Mouse (Mus musculus) limb, embryonic 12.5 days (tissue): ENCODE results near the gene Imp3. TPM values are rescaled to one million over a fixed set of nuclear protein-coding genes. Genes with fewer than 3 reads are reported as not detected.
A peak's percentile ranks its signal among the peaks of the same experiment; 100 is the strongest.
"Not testable (repeated sequence)": the region's sequence is repeated elsewhere in the genome, so short reads cannot be mapped to it uniquely, and the experiment has no call there.

Experiments
- ATAC-seq: fragments of 200-750 bp; cut with Nextera tagmentation; 2 replicates; pipeline ENCODE4 v1.8.0; 2017; ENCODE audit warnings: low read depth, moderate TSS enrichment; ENCODE audit not compliant: insufficient number of reproducible peaks, insufficient read depth, low FRiP score, low TSS enrichment
- H3K27ac ChIP-seq: fragments of 300-500 bp; sonication (generic); 2 replicates; pipeline ENCODE4 v1.5.1; 2016; ENCODE audit warnings: mild to moderate bottlenecking, moderate library complexity
- H3K27me3 ChIP-seq: fragments of 300-500 bp; sonication (generic); 2 replicates; pipeline ENCODE4 v1.6.1; 2016; ENCODE audit warnings: mild to moderate bottlenecking, moderate library complexity
- H3K36me3 ChIP-seq: fragments of 300-500 bp; sonication (generic); 2 replicates; pipeline ENCODE4 v1.6.1; 2016; ENCODE audit warnings: mild to moderate bottlenecking, moderate library complexity
- H3K4me1 ChIP-seq: fragments of 300-500 bp; sonication (generic); replicated peaks from 2 replicates; pipeline ENCODE4 v1.6.1; 2016
- H3K4me2 ChIP-seq: fragments of 300-500 bp; sonication (generic); 2 replicates; pipeline ENCODE4 v1.6.1; 2016; ENCODE audit warnings: mild to moderate bottlenecking, moderate library complexity
- H3K4me3 ChIP-seq: fragments of 300-500 bp; sonication (generic); replicated peaks from 2 replicates; pipeline ENCODE4 v1.5.1; 2016; ENCODE audit warnings: mild to moderate bottlenecking
- H3K9ac ChIP-seq: fragments of 300-500 bp; sonication (generic); replicated peaks from 2 replicates; pipeline ENCODE4 v1.6.1; 2016; ENCODE audit warnings: mild to moderate bottlenecking, moderate library complexity
- H3K9me3 ChIP-seq: fragments of 300-500 bp; sonication (generic); 2 replicates; pipeline ENCODE4 v1.6.1; 2016; ENCODE audit warnings: mild to moderate bottlenecking, moderate library complexity
- WGBS: fragments of 180-500 bp; shearing (Covaris S2); methylation state at CpG from one replicate; pipeline ENCODE4 v1.1.7; 2016; 5-methylcytosine and 5-hydroxymethylcytosine counted together
- polyA plus RNA-seq: library from polyadenylated mRNA; unstranded; fragments of >200 nt; fragmentation: Nextera tagmentation; extraction: Ambion mirVana; gene quantifications from 2 replicates; pipeline ENCODE4 v1.2.1, GENCODE M21; 2016

Gene Imp3
- polyA plus RNA-seq, 1 experiment from 2014 or later: 80.1 TPM

DNA sequence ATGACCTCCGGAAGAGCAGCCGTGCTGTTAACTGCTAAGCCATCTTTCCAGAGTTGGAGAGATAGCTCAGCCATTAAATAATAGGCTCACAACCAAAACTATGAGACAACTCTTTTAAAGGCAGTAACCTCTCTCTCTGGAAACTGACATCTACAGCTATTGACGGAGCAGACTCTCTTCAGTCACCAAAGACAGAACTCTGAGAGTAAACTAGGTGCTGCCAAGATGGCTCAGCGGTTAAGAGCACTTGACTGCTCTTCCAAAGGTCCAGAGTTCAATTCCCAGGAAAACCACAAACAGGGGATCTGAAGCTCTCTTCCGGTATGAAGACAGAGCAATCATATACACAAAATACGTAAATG, 433 bp upstream of the Imp3 start:
- H3K27me3 ChIP-seq: no peaks in the 10 kb centered on the region
- peaks cover 13% of the 10 kb centered on the region for H3K4me1 ChIP-seq
- peak overlapping the region; percentile 89 for H3K4me2 ChIP-seq
- H3K9me3 ChIP-seq: no peaks in the 10 kb centered on the region
- no peak overlapping the region for H3K9ac ChIP-seq
- peak overlapping the region; percentile 85 for H3K4me3 ChIP-seq
- 19% methylated on average over 6 of the region's 6 CpGs for WGBS
- no peak for ATAC-seq
- no peak overlapping the region for H3K27ac ChIP-seq
- peaks cover 6% of the 10 kb centered on the region; the same call in 1 of the 2 replicates for H3K36me3 ChIP-seq

DNA sequence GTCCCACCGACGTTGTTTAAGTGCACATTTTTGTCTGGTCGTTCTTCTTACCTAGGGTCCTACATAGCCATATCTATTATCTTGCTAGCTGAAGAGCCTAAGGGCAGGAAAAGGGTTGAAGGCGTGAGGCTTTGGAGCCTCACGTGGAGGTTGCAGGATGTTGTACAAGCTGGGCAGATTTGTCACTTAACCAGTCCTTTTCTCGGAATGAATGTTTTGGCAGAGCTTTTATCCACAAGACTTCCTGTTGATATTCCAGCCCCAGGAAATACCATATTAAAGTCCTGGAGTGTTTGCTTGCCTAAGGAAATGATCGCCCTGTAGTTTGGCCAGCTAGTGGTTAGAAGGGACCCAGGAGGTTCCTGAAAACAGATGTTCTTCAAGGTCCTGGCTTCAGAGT, 1.1 kb downstream of the Imp3 start:
- Histone ChIP-seq H3K36me3 (peaks cover 6% of the 10 kb centered on the region; the same call in 1 of the 2 replicates), H3K9me3 (no peaks in the 10 kb centered on the region), H3K27me3 (no peaks in the 10 kb centered on the region), H3K4me1 (peaks cover 13% of the 10 kb centered on the region), H3K27ac (peak overlapping the region; percentile 17; the same call in 1 of the 2 replicates), H3K4me3 (peak overlapping the region; percentile 85), H3K9ac (peak overlapping the region; percentile 85), H3K4me2 (peak overlapping the region; percentile 89)
- ATAC-seq: no peak
- under 1% methylated on average over 7 of the region's 7 CpGs for WGBS

GRCm38 (mm10) chr9:56947481-56947880, 10.2 kb downstream of the Imp3 start:
- not testable (repeated sequence) for H3K4me1 ChIP-seq, H3K4me2 ChIP-seq, H3K27ac ChIP-seq, H3K27me3 ChIP-seq, H3K9ac ChIP-seq, H3K9me3 ChIP-seq, H3K4me3 ChIP-seq, H3K36me3 ChIP-seq, ATAC-seq
- 31% methylated on average over 3 of the region's 3 CpGs for WGBS

DNA sequence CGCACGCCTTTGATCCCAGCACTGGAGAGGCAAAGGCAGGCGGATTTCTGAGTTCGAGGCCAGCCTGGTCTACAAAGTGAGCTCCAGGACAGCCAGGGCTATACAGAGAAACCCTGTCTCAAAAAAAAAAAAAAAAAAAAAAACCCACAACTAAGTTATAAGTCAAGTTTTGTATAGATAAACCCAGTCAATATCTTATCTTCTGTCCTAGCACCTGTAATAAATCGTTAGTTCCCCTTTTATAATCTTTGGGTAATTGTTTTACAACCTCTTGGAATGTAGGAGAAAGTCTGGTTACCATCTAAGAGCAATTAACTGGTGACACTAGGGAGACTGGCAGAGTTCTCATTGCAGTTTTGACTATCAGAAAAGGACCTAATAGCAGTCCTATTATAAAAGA, 11.4 kb downstream of the Imp3 start:
- ATAC-seq, H3K4me3 ChIP-seq, H3K9me3 ChIP-seq, H3K27me3 ChIP-seq, H3K27ac ChIP-seq, H3K4me2 ChIP-seq, H3K4me1 ChIP-seq, H3K9ac ChIP-seq, H3K36me3 ChIP-seq: not testable (repeated sequence)
- WGBS: 27% methylated on average over 5 of the region's 5 CpGs

DNA sequence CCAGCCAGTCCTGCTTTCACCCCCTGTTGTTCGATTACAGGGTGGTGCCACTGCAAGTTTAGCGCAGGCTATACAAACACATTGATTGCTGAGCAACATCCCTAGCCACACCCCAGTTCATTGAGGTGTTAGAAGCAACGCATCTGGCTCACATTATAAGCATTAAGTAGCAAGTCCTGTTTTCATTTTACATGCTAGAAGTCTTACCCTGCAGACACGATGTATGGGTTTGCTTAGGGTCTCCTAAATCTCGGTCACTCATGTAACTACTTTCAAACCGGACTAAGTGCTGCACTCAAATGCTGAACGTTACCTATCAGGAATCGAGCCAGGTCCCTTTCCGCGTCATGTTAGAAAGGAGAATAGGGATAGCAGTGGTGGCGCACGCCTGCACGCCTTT, 12.5 kb downstream of the Imp3 start:
- H3K4me2 ChIP-seq: peak overlapping the region; percentile 65
- H3K27ac ChIP-seq: peak overlapping the region; percentile 41; the same call in 1 of the 2 replicates

GRCm38 (mm10) chr9:56950414-56951400, 13.4 kb downstream of the Imp3 start, which contains the start of gene Snupn:
Gene Snupn (plus strand): TSS chr9:56950878.
- no peaks in the 10 kb centered on the region for H3K27me3 ChIP-seq
- no peaks in the 10 kb centered on the region for H3K9me3 ChIP-seq
- peak within 1 kb of the TSS; percentile 65 for H3K4me2 ChIP-seq
- H3K4me3 ChIP-seq: peak within 1 kb of the TSS; percentile 55
- H3K9ac ChIP-seq: peak within 1 kb of the TSS; percentile 70
- 0 out of 2 replicates have a peak, but pooled peaks cover 3% of the 10 kb centered on the region for H3K36me3 ChIP-seq
- H3K4me1 ChIP-seq: peaks cover 9% of the 10 kb centered on the region; the same call in 1 of the 2 replicates
- under 1% methylated on average over 50 of the region's 50 CpGs for WGBS
- H3K27ac ChIP-seq: peak within 1 kb of the TSS; percentile 91
- ATAC-seq: peak; percentile 98

More for the DNA sequence above, 12.5 kb downstream of the Imp3 start:
- Histone ChIP-seq H3K27me3 (no peaks in the 10 kb centered on the region), H3K4me3 (peak overlapping the region; percentile 55), H3K9me3 (no peaks in the 10 kb centered on the region), H3K9ac (peak overlapping the region; percentile 70; the same call in 1 of the 2 replicates), H3K36me3 (no peaks in the 10 kb centered on the region), H3K4me1 (peaks cover 9% of the 10 kb centered on the region; the same call in 1 of the 2 replicates)
- no peak for ATAC-seq
- 8% methylated on average over 13 of the region's 13 CpGs for WGBS

GRCm38 (mm10) chr9:56953562-56953961, 16.3 kb downstream of the Imp3 start:
- Histone ChIP-seq H3K4me1 (peaks cover 9% of the 10 kb centered on the region; the same call in 1 of the 2 replicates), H3K9ac (no peak overlapping the region), H3K27ac (no peak overlapping the region), H3K27me3 (no peaks in the 10 kb centered on the region), H3K36me3 (peaks cover 15% of the 10 kb centered on the region), H3K9me3 (no peaks in the 10 kb centered on the region), H3K4me2 (no peak overlapping the region), H3K4me3 (no peak overlapping the region)
- WGBS: 91% methylated on average over 1 of the region's 1 CpGs
- no peak for ATAC-seq

- peaks cover 34% of the 10 kb centered on the region for H3K36me3 ChIP-seq
- ATAC-seq: no peak
- H3K4me1 ChIP-seq: no peaks in the 10 kb centered on the region
- H3K4me2 ChIP-seq: no peak overlapping the region
- no peak overlapping the region for H3K4me3 ChIP-seq
- H3K27ac ChIP-seq: no peak overlapping the region
- no peaks in the 10 kb centered on the region for H3K9me3 ChIP-seq
- 52% methylated on average over 7 of the region's 7 CpGs for WGBS
- H3K27me3 ChIP-seq: no peaks in the 10 kb centered on the region
- H3K9ac ChIP-seq: no peak overlapping the region
Measured at GRCm38 (mm10) chr9:56956966-56957675, 19.8 kb downstream of the Imp3 start.

- H3K27ac ChIP-seq: no peak overlapping the region
- ATAC-seq: no peak
- H3K4me3 ChIP-seq: no peak overlapping the region
- H3K27me3 ChIP-seq: no peaks in the 10 kb centered on the region
- no peaks in the 10 kb centered on the region for H3K9me3 ChIP-seq
- WGBS: 81% methylated on average over 2 of the region's 2 CpGs
- peaks cover 46% of the 10 kb centered on the region for H3K36me3 ChIP-seq
- H3K4me1 ChIP-seq: no peaks in the 10 kb centered on the region
- no peak overlapping the region for H3K9ac ChIP-seq
- no peak overlapping the region for H3K4me2 ChIP-seq
Measured at GRCm38 (mm10) chr9:56958689-56959088, 21.4 kb downstream of the Imp3 start.

DNA sequence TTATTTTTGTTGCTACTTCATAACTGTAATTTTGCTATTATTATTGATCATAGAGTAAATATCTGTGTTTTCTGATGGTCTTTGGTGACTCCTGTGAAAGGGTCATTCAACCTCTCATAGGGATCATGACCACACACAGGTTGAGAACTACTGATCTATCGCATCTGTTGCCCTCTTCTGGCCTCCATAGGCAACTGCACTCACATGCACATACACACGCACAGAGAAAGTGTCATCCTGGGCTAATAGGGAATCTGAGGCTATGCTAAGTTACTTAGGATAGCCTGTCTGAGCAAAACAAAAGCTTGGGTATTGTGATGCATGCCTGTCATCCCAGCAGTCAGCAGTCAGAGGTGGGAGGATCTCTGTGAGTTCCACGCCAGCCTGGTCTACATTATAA, 24.3 kb downstream of the Imp3 start:
- no peak overlapping the region for H3K27ac ChIP-seq
- H3K36me3 ChIP-seq: peaks cover 55% of the 10 kb centered on the region
- no peak overlapping the region for H3K4me3 ChIP-seq
- H3K4me1 ChIP-seq: no peaks in the 10 kb centered on the region
- no peak overlapping the region for H3K9ac ChIP-seq
- H3K9me3 ChIP-seq: no peaks in the 10 kb centered on the region
- WGBS: 92% methylated on average over 3 of the region's 3 CpGs
- H3K27me3 ChIP-seq: no peaks in the 10 kb centered on the region
- ATAC-seq: no peak
- no peak overlapping the region for H3K4me2 ChIP-seq

DNA sequence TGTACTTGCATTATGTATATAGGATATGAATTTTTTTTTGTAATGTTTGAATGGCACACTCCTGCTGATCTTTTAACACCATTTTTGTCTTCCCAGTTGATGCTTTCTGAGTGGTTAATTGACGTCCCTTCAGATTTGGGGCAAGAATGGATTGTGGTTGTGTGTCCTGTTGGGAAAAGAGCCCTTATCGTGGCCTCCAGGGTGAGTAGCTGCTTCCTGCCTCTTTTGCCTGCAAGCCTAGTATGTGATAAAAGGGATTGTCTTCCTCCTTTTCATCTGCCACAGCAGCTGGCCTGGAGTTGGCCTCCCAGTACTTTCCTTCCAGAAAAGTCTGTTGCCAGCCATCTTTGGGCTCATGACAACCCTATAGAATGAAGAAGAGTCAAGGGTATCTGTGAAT, 32.9 kb downstream of the Imp3 start:
- WGBS: 85% methylated on average over 2 of the region's 2 CpGs

More for the DNA sequence above, 32.9 kb downstream of the Imp3 start:
- Histone ChIP-seq H3K27ac (no peak overlapping the region), H3K36me3 (peaks cover 46% of the 10 kb centered on the region), H3K4me1 (no peaks in the 10 kb centered on the region), H3K27me3 (no peaks in the 10 kb centered on the region), H3K4me2 (no peak overlapping the region), H3K9ac (no peak overlapping the region), H3K4me3 (no peak overlapping the region), H3K9me3 (no peaks in the 10 kb centered on the region)
- no peak for ATAC-seq
